ENCODE assay signal across 22 mouse cellular contexts in genomic region chr7:24859234-24859633, GRCm38 (mm10). TPM values are rescaled to one million over a fixed set of nuclear protein-coding genes. Genes with fewer than 3 reads are reported as not detected.
A peak's percentile ranks its signal among the peaks of the same experiment; 100 is the strongest.
DNase-seq lines count a peak whose midpoint lies in the region; ATAC-seq lines count a peak whose summit lies in the region.
"Had no signal": no experiment of that assay in that cellular context is flagged by ENCODE, and none has a peak within 500 bp of the region (broad histone marks: within the 10 kb centered on the region; RNA-seq: fewer than 3 reads in every experiment).

No protein-coding gene starts in this region.

- no peak overlapping the region for H3K4me3 ChIP-seq in kidney, embryonic 15.5 days (replicated peaks)
- no peak overlapping the region for H3K4me3 ChIP-seq in kidney, embryonic 14.5 days (ENCODE audit: low read length)
- no peak overlapping the region for H3K4me3 ChIP-seq in liver, embryonic 11.5 days (ENCODE audit: low read depth, low read length)
- H3K4me3 ChIP-seq: embryonic facial prominence, embryonic 12.5 days; forebrain, embryonic 12.5 days; layer of hippocampus, adult 2 months; limb, embryonic 12.5 days; midbrain, embryonic 12.5 days; myocyte had no signal

- no peaks in the 10 kb centered on the region for H3K27me3 ChIP-seq in kidney, embryonic 15.5 days
- H3K27me3 ChIP-seq in kidney, embryonic 14.5 days (ENCODE audit: control insufficient read depth, insufficient read depth, low read length): no peaks in the 10 kb centered on the region
- no peaks in the 10 kb centered on the region for H3K27me3 ChIP-seq in liver, embryonic 11.5 days (replicated peaks; ENCODE audit: control insufficient read depth, insufficient read depth, low read length)
- H3K27me3 ChIP-seq: embryonic facial prominence, embryonic 12.5 days; limb, embryonic 12.5 days; midbrain, embryonic 12.5 days had no signal

- H3K9ac ChIP-seq in kidney, embryonic 15.5 days: no peak overlapping the region
- H3K9ac ChIP-seq in kidney, embryonic 14.5 days (ENCODE audit: low read depth, low read length): no peak overlapping the region
- peak overlapping the region; percentile 30; the same call in 1 of the 2 replicates for H3K9ac ChIP-seq in liver, embryonic 11.5 days (ENCODE audit: low read depth, low read length)
- H3K9ac ChIP-seq: embryonic facial prominence, embryonic 12.5 days; forebrain, embryonic 12.5 days; limb, embryonic 12.5 days; midbrain, embryonic 12.5 days had no signal

- H3K9me3 ChIP-seq in kidney, embryonic 15.5 days (replicated peaks): no peaks in the 10 kb centered on the region
- no peaks in the 10 kb centered on the region for H3K9me3 ChIP-seq in kidney, embryonic 14.5 days (ENCODE audit: control insufficient read depth, low read length)
- no peaks in the 10 kb centered on the region for H3K9me3 ChIP-seq in liver, embryonic 11.5 days (ENCODE audit: control insufficient read depth, low read length)
- H3K9me3 ChIP-seq: embryonic facial prominence, embryonic 12.5 days; forebrain, embryonic 12.5 days; limb, embryonic 12.5 days; midbrain, embryonic 12.5 days had no signal

- ATAC-seq in kidney, embryonic 15.5 days (replicated peaks; ENCODE audit: low FRiP score): peak; percentile 52; the same call in 1 of the 2 replicates
- no peak for ATAC-seq in kidney, embryonic 14.5 days (ENCODE audit: low FRiP score, low TSS enrichment)
- ATAC-seq in liver, embryonic 11.5 days (replicated peaks; ENCODE audit: low FRiP score): peak; percentile 98
- ATAC-seq: hindbrain, postnatal 0 days had no signal

- H3K36me3 ChIP-seq in kidney, embryonic 15.5 days: no peaks in the 10 kb centered on the region
- H3K36me3 ChIP-seq in kidney, embryonic 14.5 days (ENCODE audit: control insufficient read depth, insufficient read depth, low read length): no peaks in the 10 kb centered on the region
- H3K36me3 ChIP-seq in liver, embryonic 11.5 days (ENCODE audit: control insufficient read depth, insufficient read depth, low read length): no peaks in the 10 kb centered on the region
- H3K36me3 ChIP-seq: embryonic facial prominence, embryonic 12.5 days; forebrain, embryonic 12.5 days; limb, embryonic 12.5 days; midbrain, embryonic 12.5 days had no signal

- H3K4me1 ChIP-seq in kidney, embryonic 15.5 days: no peaks in the 10 kb centered on the region
- no peaks in the 10 kb centered on the region for H3K4me1 ChIP-seq in kidney, embryonic 14.5 days (ENCODE audit: control insufficient read depth, insufficient read depth, low read length)
- H3K4me1 ChIP-seq in liver, embryonic 11.5 days (replicated peaks; ENCODE audit: control insufficient read depth, insufficient read depth, low read length): peaks cover 10% of the 10 kb centered on the region
- H3K4me1 ChIP-seq: limb, embryonic 12.5 days had no signal

- 70% methylated on average over 5 of the region's 5 CpGs for WGBS in kidney, embryonic 15.5 days
- WGBS in kidney, embryonic 14.5 days: 69% methylated on average over 5 of the region's 5 CpGs
- 52% methylated on average over 5 of the region's 5 CpGs for WGBS in liver, embryonic 11.5 days

- H3K27ac ChIP-seq in kidney, embryonic 15.5 days: no peak overlapping the region
- no peak overlapping the region for H3K27ac ChIP-seq in kidney, embryonic 14.5 days (ENCODE audit: low read depth, low read length)
- peak overlapping the region; percentile 84 for H3K27ac ChIP-seq in liver, embryonic 11.5 days (ENCODE audit: low read depth, low read length)
- H3K27ac ChIP-seq: embryonic facial prominence, embryonic 12.5 days; forebrain, embryonic 12.5 days; hindbrain, postnatal 0 days; layer of hippocampus, adult 2 months; limb, embryonic 12.5 days; midbrain, embryonic 12.5 days had no signal

- H3K4me2 ChIP-seq in kidney, embryonic 15.5 days: no peak overlapping the region
- H3K4me2 ChIP-seq in kidney, embryonic 14.5 days (replicated peaks; ENCODE audit: low read depth, low read length): no peak overlapping the region
- 0 out of 2 replicates have a peak overlapping the region, but pooled peaks have one; percentile 6 for H3K4me2 ChIP-seq in liver, embryonic 11.5 days
- H3K4me2 ChIP-seq: embryonic facial prominence, embryonic 12.5 days; forebrain, embryonic 12.5 days; limb, embryonic 12.5 days; midbrain, embryonic 12.5 days had no signal

- peak; percentile 78 for DNase-seq in c-Kit-negative CD71-positive TER-119-positive erythroid progenitor cells, embryonic 14.5 days (ENCODE audit: low read depth, low spot score)
- no peak for DNase-seq in liver, embryonic 11.5 days (ENCODE audit: low spot score)
- peak; percentile 30 to 48 for DNase-seq in spleen, postnatal 36 days (ENCODE audit: low spot score in 2 of 2)
- no peak for DNase-seq in layer of hippocampus, postnatal 25 days (ENCODE audit: extremely low spot score in 1 of 2, low spot score in 1 of 2)
- no peak for DNase-seq in right cerebral cortex, postnatal 14 days
- DNase-seq: adrenal gland, postnatal 25 days; heart, adult 11 months; kidney, adult 9 months; lung, postnatal 10 days had no signal

RNA-seq across cellular contexts. Expression of gene Gm9844, which starts 2.8 kb away (rescaled TPM):
- 15.3 TPM in 2 replicates for polyA plus RNA-seq in kidney, embryonic 15.5 days (2015; fragmentation: Nextera tagmentation; extraction: Ambion mirVana)
- polyA plus RNA-seq in kidney, embryonic 14.5 days (2014; fragmentation: Nextera tagmentation; extraction: Ambion mirVana): 18.8 and 22.4 TPM in 2 replicates
- 5.0 and 5.8 TPM in 2 replicates for polyA plus RNA-seq in liver, embryonic 11.5 days (2014; fragmentation: Nextera tagmentation; extraction: Ambion mirVana)
- under 1 TPM in 1 of 2 experiments, not detected in 1; 0.81 TPM for total RNA-seq in layer of hippocampus, postnatal 25 days (2021)
- total RNA-seq: heart, postnatal 25 days; left cerebral cortex, adult 8-10 months had no signal

RNA-seq across cellular contexts. Expression of gene Lypd4, which starts 10.5 kb away (rescaled TPM):
- polyA plus RNA-seq in kidney, embryonic 15.5 days (2015; fragmentation: Nextera tagmentation; extraction: Ambion mirVana): not detected in 2 replicates
- not detected in 2 replicates for polyA plus RNA-seq in kidney, embryonic 14.5 days (2014; fragmentation: Nextera tagmentation; extraction: Ambion mirVana)
- not detected in 2 replicates for polyA plus RNA-seq in liver, embryonic 11.5 days (2014; fragmentation: Nextera tagmentation; extraction: Ambion mirVana)
- not detected for total RNA-seq in layer of hippocampus, postnatal 25 days (2021)
- total RNA-seq: adrenal gland, postnatal 25 days; heart, postnatal 25 days; hindbrain, postnatal 0 days; layer of hippocampus, adult 2 months; left cerebral cortex, adult 8-10 months; neutrophil, adult 5-6 weeks had no signal
- polyA plus RNA-seq: embryonic facial prominence, embryonic 12.5 days; forebrain, embryonic 12.5 days; hindbrain, postnatal 0 days; limb, embryonic 12.5 days; midbrain, embryonic 12.5 days; myocyte; thymus, postnatal 0 days had no signal

RNA-seq across cellular contexts. Expression of gene Dmrtc2, which starts 10.6 kb away (rescaled TPM):
- not detected in 2 replicates for polyA plus RNA-seq in kidney, embryonic 15.5 days (2015; fragmentation: Nextera tagmentation; extraction: Ambion mirVana)
- not detected in 2 replicates for polyA plus RNA-seq in kidney, embryonic 14.5 days (2014; fragmentation: Nextera tagmentation; extraction: Ambion mirVana)
- not detected in 2 replicates for polyA plus RNA-seq in liver, embryonic 11.5 days (2014; fragmentation: Nextera tagmentation; extraction: Ambion mirVana)
- not detected for total RNA-seq in layer of hippocampus, postnatal 25 days (2021)
- total RNA-seq: adrenal gland, postnatal 25 days; heart, postnatal 25 days; hindbrain, postnatal 0 days; layer of hippocampus, adult 2 months; left cerebral cortex, adult 8-10 months; neutrophil, adult 5-6 weeks had no signal
- polyA plus RNA-seq: embryonic facial prominence, embryonic 12.5 days; forebrain, embryonic 12.5 days; limb, embryonic 12.5 days; midbrain, embryonic 12.5 days; myocyte had no signal

RNA-seq across cellular contexts. Expression of gene Rps19, which starts 24.9 kb away (rescaled TPM):
- polyA plus RNA-seq in kidney, embryonic 15.5 days (2015; fragmentation: Nextera tagmentation; extraction: Ambion mirVana): 2,383 and 2,806 TPM in 2 replicates
- 2,731 and 3,572 TPM in 2 replicates for polyA plus RNA-seq in kidney, embryonic 14.5 days (2014; fragmentation: Nextera tagmentation; extraction: Ambion mirVana)
- polyA plus RNA-seq in liver, embryonic 11.5 days (2014; fragmentation: Nextera tagmentation; extraction: Ambion mirVana): 2,415 and 2,620 TPM in 2 replicates
- total RNA-seq in layer of hippocampus, postnatal 25 days (2021): 100 to 1,000 TPM; 446 to 548 TPM

RNA-seq across cellular contexts. Expression of gene Cd79a, which starts 37.9 kb away (rescaled TPM):
- 1.8 TPM in 2 replicates for polyA plus RNA-seq in kidney, embryonic 15.5 days (2015; fragmentation: Nextera tagmentation; extraction: Ambion mirVana)
- polyA plus RNA-seq in kidney, embryonic 14.5 days (2014; fragmentation: Nextera tagmentation; extraction: Ambion mirVana): 1.5 and 1.6 TPM in 2 replicates
- polyA plus RNA-seq in liver, embryonic 11.5 days (2014; fragmentation: Nextera tagmentation; extraction: Ambion mirVana): 0.12 TPM in 1 of 2 replicates, not detected in the other
- under 1 TPM in 1 of 2 experiments, not detected in 1; 0.42 TPM for total RNA-seq in layer of hippocampus, postnatal 25 days (2021)
- total RNA-seq: layer of hippocampus, adult 2 months had no signal

Comparison
In these comparisons a context has a peak if more than half of its experiments do, and no peak if none do; other contexts are left out.
1. DNase-seq: peak in c-Kit-negative CD71-positive TER-119-positive erythroid progenitor cells, embryonic 14.5 days (single experiment) and spleen, postnatal 36 days (2 of 2); none in liver, embryonic 11.5 days (single experiment), layer of hippocampus, postnatal 25 days (0 of 2) and right cerebral cortex, postnatal 14 days (single experiment).